Mouse (Mus musculus) hindbrain, embryonic 14.5 days (tissue): ENCODE data around the gene Dock9. TPM values are rescaled to one million over a fixed set of nuclear protein-coding genes. Genes with fewer than 3 reads are reported as not detected.

Source experiments
- ATAC-seq: fragments of 200-750 bp; cut with Nextera tagmentation; 2 replicates; pipeline ENCODE4 v1.8.0; 2017; ENCODE audit warnings: moderate number of reproducible peaks, mild to moderate bottlenecking, moderate TSS enrichment, moderate library complexity; ENCODE audit not compliant: low FRiP score
- DNase-seq: peaks from one replicate; pipeline ENCODE4 v3.0.0-alpha.2; 2015; ENCODE audit warnings: low spot score
- H3K27ac ChIP-seq: fragments of 300-500 bp; sonication (generic); 2 replicates; pipeline ENCODE4 v1.5.1; 2014; ENCODE audit warnings: mild to moderate bottlenecking, moderate library complexity
- H3K27me3 ChIP-seq: fragments of 300-500 bp; sonication (generic); 2 replicates; pipeline ENCODE4 v1.6.1; 2014; ENCODE audit warnings: mild to moderate bottlenecking, low read length, mixed read lengths; ENCODE audit not compliant: control insufficient read depth, insufficient read depth
- H3K36me3 ChIP-seq: fragments of 300-500 bp; sonication (generic); replicated peaks from 2 replicates; pipeline ENCODE4 v1.6.1; 2014; ENCODE audit not compliant: control insufficient read depth, insufficient read depth
- H3K4me1 ChIP-seq: fragments of 300-500 bp; sonication (generic); replicated peaks from 2 replicates; pipeline ENCODE4 v1.6.1; 2014; ENCODE audit warnings: antibody characterized with exemption, low read length, mixed read lengths; ENCODE audit not compliant: control insufficient read depth, insufficient read depth
- H3K4me2 ChIP-seq: fragments of 300-500 bp; sonication (generic); replicated peaks from 2 replicates; pipeline ENCODE4 v1.6.1; 2014; ENCODE audit warnings: mild to moderate bottlenecking, moderate library complexity
- H3K4me3 ChIP-seq: fragments of 300-500 bp; sonication (generic); replicated peaks from 2 replicates; pipeline ENCODE4 v1.5.1; 2014; ENCODE audit warnings: mild to moderate bottlenecking, low read length
- H3K9ac ChIP-seq: fragments of 300-500 bp; sonication (generic); 2 replicates; pipeline ENCODE4 v1.6.1; 2014
- H3K9me3 ChIP-seq: fragments of 300-500 bp; sonication (generic); 2 replicates; pipeline ENCODE4 v1.6.1; 2016; ENCODE audit warnings: low read length; ENCODE audit not compliant: control insufficient read depth
- WGBS: fragments of 180-500 bp; shearing (Covaris S2); extraction: QIAGEN DNeasy Blood & Tissue Kit; methylation state at CpG from one replicate; pipeline ENCODE4 v1.1.7; 2014; 5-methylcytosine and 5-hydroxymethylcytosine counted together
- polyA plus RNA-seq: library from polyadenylated mRNA; unstranded; fragments of >200 nt; fragmentation: Nextera tagmentation; extraction: Ambion mirVana; gene quantifications from 2 replicates; pipeline ENCODE4 v1.2.1, GENCODE M21; 2014

Dock9 gene
- polyA plus RNA-seq, 1 experiment from 2014 or later, result 15.4 TPM

- WGBS, result 86% methylated on average over 1 of the region's 1 CpGs
- no peak overlapping the region for H3K4me2 ChIP-seq
- H3K27me3 ChIP-seq, result no peaks in the 10 kb centered on the region
- no peaks in the 10 kb centered on the region for H3K4me1 ChIP-seq
- H3K27ac ChIP-seq, result no peak overlapping the region
- DNase-seq (no peak), ATAC-seq (no peak)
- H3K9me3 ChIP-seq, result no peaks in the 10 kb centered on the region
- H3K9ac ChIP-seq, result no peak overlapping the region
- H3K36me3 ChIP-seq, result no peaks in the 10 kb centered on the region
- no peak overlapping the region for H3K4me3 ChIP-seq
Measured at GRCm38 (mm10) chr14:121785394-121785793, 12.2 kb downstream of the Dock9 start.

- Histone ChIP-seq H3K4me3 (no peak overlapping the region), H3K9me3 (no peaks in the 10 kb centered on the region), H3K36me3 (no peaks in the 10 kb centered on the region), H3K4me1 (no peaks in the 10 kb centered on the region), H3K27ac (no peak overlapping the region; the same call in 1 of the 2 replicates), H3K4me2 (no peak overlapping the region), H3K27me3 (no peaks in the 10 kb centered on the region), H3K9ac (no peak overlapping the region)
- DNase-seq (no peak), ATAC-seq (no peak)
- WGBS, result 61% methylated on average over 12 of the region's 12 CpGs
Measured at GRCm38 (mm10) chr14:121780942-121781531, 16.6 kb downstream of the Dock9 start.

GRCm38 (mm10) chr14:121780144-121780913 is 17.3 kb downstream of the Dock9 start:
- H3K4me1 ChIP-seq, result no peaks in the 10 kb centered on the region
- H3K9ac ChIP-seq, result no peak overlapping the region
- DNase-seq (no peak), ATAC-seq (no peak)
- no peaks in the 10 kb centered on the region for H3K9me3 ChIP-seq
- no peaks in the 10 kb centered on the region for H3K27me3 ChIP-seq
- H3K27ac ChIP-seq, result no peak overlapping the region
- H3K4me2 ChIP-seq, result no peak overlapping the region
- no peaks in the 10 kb centered on the region for H3K36me3 ChIP-seq
- no peak overlapping the region for H3K4me3 ChIP-seq
- WGBS, result 79% methylated on average over 11 of the region's 11 CpGs

- ATAC-seq, result no peak
- Histone ChIP-seq H3K27me3 (no peaks in the 10 kb centered on the region), H3K36me3 (no peaks in the 10 kb centered on the region), H3K9me3 (no peaks in the 10 kb centered on the region), H3K27ac (no peak overlapping the region), H3K4me3 (no peak overlapping the region), H3K9ac (no peak overlapping the region), H3K4me1 (no peaks in the 10 kb centered on the region), H3K4me2 (no peak overlapping the region)
- no peak for DNase-seq
- WGBS, result 84% methylated on average over 3 of the region's 3 CpGs
Measured at GRCm38 (mm10) chr14:121779620-121780019, 18.0 kb downstream of the Dock9 start.

- H3K4me2 ChIP-seq, result no peak overlapping the region
- ATAC-seq (no peak), DNase-seq (no peak)
- H3K36me3 ChIP-seq, result no peaks in the 10 kb centered on the region
- no peak overlapping the region for H3K9ac ChIP-seq
- no peaks in the 10 kb centered on the region for H3K27me3 ChIP-seq
- WGBS, result 88% methylated on average over 4 of the region's 4 CpGs
- H3K9me3 ChIP-seq, result no peaks in the 10 kb centered on the region
- H3K27ac ChIP-seq, result no peak overlapping the region
- H3K4me3 ChIP-seq, result no peak overlapping the region
- H3K4me1 ChIP-seq, result no peaks in the 10 kb centered on the region
Measured at GRCm38 (mm10) chr14:121777279-121777831, 20.3 kb downstream of the Dock9 start.

- H3K4me1 ChIP-seq, result no peaks in the 10 kb centered on the region
- H3K27me3 ChIP-seq, result no peaks in the 10 kb centered on the region
- H3K4me3 ChIP-seq, result no peak overlapping the region
- ATAC-seq, result no peak
- no peak for DNase-seq
- H3K9me3 ChIP-seq, result no peaks in the 10 kb centered on the region
- no peak overlapping the region for H3K9ac ChIP-seq
- H3K36me3 ChIP-seq, result no peaks in the 10 kb centered on the region
- WGBS, result 94% methylated on average over 4 of the region's 4 CpGs
- H3K27ac ChIP-seq, result no peak overlapping the region
- no peak overlapping the region for H3K4me2 ChIP-seq
Measured at GRCm38 (mm10) chr14:121776749-121777148, 20.9 kb downstream of the Dock9 start.

GRCm38 (mm10) chr14:121762021-121762452 is 35.6 kb downstream of the Dock9 start:
- no peak overlapping the region for H3K4me3 ChIP-seq
- H3K9ac ChIP-seq, result no peak overlapping the region
- no peaks in the 10 kb centered on the region for H3K36me3 ChIP-seq
- DNase-seq, result peak; percentile 61
- H3K9me3 ChIP-seq, result no peaks in the 10 kb centered on the region
- H3K4me1 ChIP-seq, result peaks cover 10% of the 10 kb centered on the region
- H3K27me3 ChIP-seq, result no peaks in the 10 kb centered on the region
- 21% methylated on average over 11 of the region's 11 CpGs for WGBS
- H3K27ac ChIP-seq, result peak overlapping the region; percentile 41; the same call in 1 of the 2 replicates
- H3K4me2 ChIP-seq, result no peak overlapping the region
- peak; percentile 83 for ATAC-seq

GRCm38 (mm10) chr14:121760403-121760802 is 37.2 kb downstream of the Dock9 start:
- H3K4me2 ChIP-seq, result no peak overlapping the region
- no peak for ATAC-seq
- WGBS, result 82% methylated on average over 5 of the region's 5 CpGs
- H3K36me3 ChIP-seq, result no peaks in the 10 kb centered on the region
- no peak overlapping the region for H3K27ac ChIP-seq
- no peaks in the 10 kb centered on the region for H3K27me3 ChIP-seq
- H3K4me1 ChIP-seq, result peaks cover 10% of the 10 kb centered on the region
- no peak overlapping the region for H3K9ac ChIP-seq
- H3K4me3 ChIP-seq, result no peak overlapping the region
- H3K9me3 ChIP-seq, result no peaks in the 10 kb centered on the region
- no peak for DNase-seq

GRCm38 (mm10) chr14:121754110-121754509 is 43.5 kb downstream of the Dock9 start:
- Histone ChIP-seq H3K36me3 (no peaks in the 10 kb centered on the region), H3K9ac (no peak overlapping the region), H3K27ac (no peak overlapping the region), H3K4me1 (no peaks in the 10 kb centered on the region), H3K4me3 (no peak overlapping the region), H3K27me3 (no peaks in the 10 kb centered on the region), H3K4me2 (no peak overlapping the region), H3K9me3 (no peaks in the 10 kb centered on the region)
- ATAC-seq, result no peak
- WGBS, result 75% methylated on average over 11 of the region's 11 CpGs
- DNase-seq, result no peak
